ENCODE assay signal across 18 mouse cellular contexts in genomic region chrX:101388866-101389537, GRCm38 (mm10). TPM values are rescaled to one million over a fixed set of nuclear protein-coding genes. Genes with fewer than 3 reads are reported as not detected.
DNase-seq lines count a peak whose midpoint lies in the region; ATAC-seq lines count a peak whose summit lies in the region.
"Had no signal": no experiment of that assay in that cellular context is flagged by ENCODE, and none has a peak within 500 bp of the region (broad histone marks: within the 10 kb centered on the region; RNA-seq: fewer than 3 reads in every experiment).

No protein-coding gene starts in this region.

- no peaks in the 10 kb centered on the region for H3K36me3 ChIP-seq in kidney, embryonic 14.5 days (ENCODE audit: control insufficient read depth, insufficient read depth, low read length)
- H3K36me3 ChIP-seq: embryonic facial prominence, embryonic 12.5 days; heart, embryonic 13.5 days; limb, embryonic 15.5 days had no signal

- H3K9ac ChIP-seq in kidney, embryonic 14.5 days (ENCODE audit: low read depth, low read length) = no peak overlapping the region
- H3K9ac ChIP-seq: embryonic facial prominence, embryonic 12.5 days; heart, embryonic 13.5 days; limb, embryonic 15.5 days had no signal

- H3K4me1 ChIP-seq in kidney, embryonic 14.5 days (ENCODE audit: control insufficient read depth, insufficient read depth, low read length) = no peaks in the 10 kb centered on the region
- H3K4me1 ChIP-seq: embryonic facial prominence, embryonic 12.5 days; heart, embryonic 13.5 days; limb, embryonic 15.5 days had no signal

- DNase-seq in frontal cortex, postnatal 14 days (ENCODE audit: low spot score in 2 of 2) = no peak
- DNase-seq in kidney, postnatal 36 days = peak; percentile 19 to 27
- DNase-seq in right cerebral cortex, postnatal 10 days (ENCODE audit: low spot score in 2 of 2) = peak; percentile 52 to 66
- DNase-seq in right cerebral cortex, postnatal 25 days = no peak
- DNase-seq in thymus, adult 18-20 months = no peak
- DNase-seq in ovary, postnatal 36 days (ENCODE audit: low spot score) = no peak
- DNase-seq: adrenal gland, adult 8-10 months; cerebellum, adult 8-10 months; heart, postnatal 36 days; lung, adult 18-20 months; lung, postnatal 36 days; thymus, adult 2 months had no signal

- peaks cover 7% of the 10 kb centered on the region for H3K27me3 ChIP-seq in kidney, embryonic 14.5 days (ENCODE audit: control insufficient read depth, insufficient read depth, low read length)

- H3K9me3 ChIP-seq in kidney, embryonic 14.5 days (ENCODE audit: control insufficient read depth, low read length) = no peaks in the 10 kb centered on the region
- H3K9me3 ChIP-seq: embryonic facial prominence, embryonic 12.5 days; heart, embryonic 13.5 days; limb, embryonic 15.5 days had no signal

- H3K27ac ChIP-seq in kidney, embryonic 14.5 days (ENCODE audit: low read depth, low read length) = no peak overlapping the region
- H3K27ac ChIP-seq: embryonic facial prominence, embryonic 12.5 days; heart, embryonic 13.5 days; limb, embryonic 15.5 days had no signal

- H3K4me2 ChIP-seq in kidney, embryonic 14.5 days (replicated peaks; ENCODE audit: low read depth, low read length) = no peak overlapping the region
- H3K4me2 ChIP-seq: embryonic facial prominence, embryonic 12.5 days; heart, embryonic 13.5 days; limb, embryonic 15.5 days had no signal

- peak; percentile 76 for ATAC-seq in frontal cortex, adult (ENCODE audit: low TSS enrichment)
- no peak for ATAC-seq in kidney, embryonic 14.5 days (ENCODE audit: low FRiP score, low TSS enrichment)
- ATAC-seq: hindbrain, embryonic 16.5 days had no signal

- 73% methylated on average over 5 of the region's 5 CpGs for WGBS in kidney, embryonic 14.5 days

- no peak overlapping the region for H3K4me3 ChIP-seq in kidney, embryonic 14.5 days (ENCODE audit: low read length)
- H3K4me3 ChIP-seq: embryonic facial prominence, embryonic 12.5 days; heart, embryonic 13.5 days; limb, embryonic 15.5 days had no signal

RNA-seq across cellular contexts. Expression of gene Gjb1, which starts 12.8 kb away (rescaled TPM):
- 8.8 and 10.2 TPM in 2 replicates for polyA plus RNA-seq in kidney, embryonic 14.5 days (2014; fragmentation: Nextera tagmentation; extraction: Ambion mirVana)
- polyA plus RNA-seq: embryonic facial prominence, embryonic 12.5 days had no signal

RNA-seq across cellular contexts. Expression of gene Zmym3, which starts 31.6 kb away (rescaled TPM):
- 23.4 and 32.0 TPM in 2 replicates for polyA plus RNA-seq in kidney, embryonic 14.5 days (2014; fragmentation: Nextera tagmentation; extraction: Ambion mirVana)

RNA-seq across cellular contexts. Expression of gene Nono, which starts 40.1 kb away (rescaled TPM):
- 403 and 456 TPM in 2 replicates for polyA plus RNA-seq in kidney, embryonic 14.5 days (2014; fragmentation: Nextera tagmentation; extraction: Ambion mirVana)

RNA-seq across cellular contexts. Expression of gene Itgb1bp2, which starts 59.9 kb away (rescaled TPM):
- polyA plus RNA-seq in kidney, embryonic 14.5 days (2014; fragmentation: Nextera tagmentation; extraction: Ambion mirVana) = 1.7 and 2.2 TPM in 2 replicates

Comparison
In these comparisons a context has a peak if more than half of its experiments do, and no peak if none do; other contexts are left out.
1. DNase-seq: peak in kidney, postnatal 36 days (2 of 2) and right cerebral cortex, postnatal 10 days (2 of 2); none in frontal cortex, postnatal 14 days (0 of 2), right cerebral cortex, postnatal 25 days (single experiment), thymus, adult 18-20 months (0 of 2) and ovary, postnatal 36 days (single experiment).